13 mouse cellular contexts compared by ENCODE assay signal in the genomic region with DNA sequence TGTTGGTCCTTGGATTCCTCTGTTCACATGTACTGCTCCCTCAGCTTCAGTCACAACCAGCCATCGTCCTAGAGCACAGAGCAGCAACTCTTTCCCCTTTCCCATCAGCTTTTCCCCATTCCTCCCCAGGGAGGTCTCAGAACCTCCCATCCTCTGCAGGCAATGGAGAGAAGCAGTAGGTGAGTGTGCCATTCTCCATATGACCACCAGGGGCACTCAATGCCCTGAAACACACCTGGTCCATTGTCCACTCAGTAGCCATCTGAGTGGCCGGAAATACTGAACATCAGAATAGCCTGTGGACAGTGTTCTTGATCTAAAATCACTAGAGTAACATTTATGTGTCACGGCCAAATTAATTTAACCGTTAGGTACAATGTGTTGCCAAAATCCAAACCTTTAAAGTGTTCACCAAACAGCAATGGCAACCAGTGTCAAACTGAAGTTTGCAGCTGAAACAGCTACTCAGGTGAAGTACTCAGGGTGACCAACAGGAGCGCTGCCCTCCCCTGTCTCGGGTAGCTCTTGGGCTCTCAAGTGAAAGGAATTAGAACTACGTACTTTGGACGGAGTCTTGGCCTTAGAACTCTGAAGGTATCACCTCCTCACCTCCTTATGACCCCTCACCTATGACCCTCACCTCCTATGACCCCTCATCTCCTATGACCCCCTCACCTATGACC. TPM values are rescaled to one million over a fixed set of nuclear protein-coding genes. Genes with fewer than 3 reads are reported as not detected.
DNase-seq lines count a peak whose midpoint lies in the region; ATAC-seq and TF ChIP-seq lines count a peak whose summit lies in the region.
"Had no signal": no experiment of that assay in that cellular context is flagged by ENCODE, and none has a peak within 500 bp of the region (broad histone marks: within the 10 kb centered on the region; RNA-seq: fewer than 3 reads in every experiment).

No protein-coding gene starts in this region.

- ATAC-seq in lung, postnatal 0 days = no peak

- no peak overlapping the region for H3K27ac ChIP-seq in gastrocnemius, adult 2 months
- H3K27ac ChIP-seq in lung, postnatal 0 days (ENCODE audit: low read length) = no peak overlapping the region
- H3K27ac ChIP-seq in bone marrow macrophage, adult 2 months (ENCODE audit: insufficient read depth, low read depth, low read length) = no peak overlapping the region
- H3K27ac ChIP-seq: embryonic facial prominence, embryonic 12.5 days; hindbrain, embryonic 10.5 days; limb, embryonic 15.5 days had no signal

- no peaks in the 10 kb centered on the region for H3K9me3 ChIP-seq in lung, postnatal 0 days (ENCODE audit: low read length)
- H3K9me3 ChIP-seq: embryonic facial prominence, embryonic 12.5 days; hindbrain, embryonic 10.5 days; limb, embryonic 15.5 days had no signal

- DNase-seq in gastrocnemius, adult 2 months = no peak
- DNase-seq in gastrocnemius, postnatal 36 days = no peak
- DNase-seq in lung, postnatal 0 days (ENCODE audit: low spot score) = no peak
- DNase-seq in lung, postnatal 14 days = no peak
- peak; percentile 35 for DNase-seq in retina, embryonic 14.5 days (ENCODE audit: low spot score)
- no peak for DNase-seq in adrenal gland, postnatal 14 days
- DNase-seq in adrenal gland, adult 8-10 months = no peak
- DNase-seq: right cerebral cortex, adult 18-20 months; thymus, adult 18-20 months had no signal

- intact Hi-C loops in gastrocnemius, adult 2 months (cut with DNase I) = no loop called here
- intact Hi-C loops in gastrocnemius, postnatal 36 days (cut with DNase I) = no loop called here

- 79% methylated on average over 8 of the region's 8 CpGs for WGBS in lung, postnatal 0 days

- TF ChIP-seq POLR2A in bone marrow macrophage, adult 2 months (IDR thresholded peaks at IDR 0.05; ENCODE audit: borderline replicate concordance, low read depth, low read length) = no peak

- H3K4me3 ChIP-seq in gastrocnemius, adult 2 months = no peak overlapping the region
- H3K4me3 ChIP-seq in lung, postnatal 0 days (ENCODE audit: low read depth, low read length) = no peak overlapping the region
- no peak overlapping the region for H3K4me3 ChIP-seq in bone marrow macrophage, adult 2 months (ENCODE audit: insufficient read depth, low read length)
- H3K4me3 ChIP-seq: embryonic facial prominence, embryonic 12.5 days; hindbrain, embryonic 10.5 days; limb, embryonic 15.5 days had no signal

- H3K36me3 ChIP-seq in lung, postnatal 0 days (ENCODE audit: insufficient read depth, low read length) = no peaks in the 10 kb centered on the region
- H3K36me3 ChIP-seq: embryonic facial prominence, embryonic 12.5 days; limb, embryonic 15.5 days had no signal

- H3K4me1 ChIP-seq in lung, postnatal 0 days (ENCODE audit: insufficient read depth, low read depth, low read length) = no peaks in the 10 kb centered on the region
- H3K4me1 ChIP-seq in bone marrow macrophage, adult 2 months (ENCODE audit: control insufficient read depth, insufficient read depth, low read length) = peaks cover 14% of the 10 kb centered on the region
- H3K4me1 ChIP-seq: embryonic facial prominence, embryonic 12.5 days; hindbrain, embryonic 10.5 days; limb, embryonic 15.5 days had no signal

- no peaks in the 10 kb centered on the region for H3K27me3 ChIP-seq in lung, postnatal 0 days (replicated peaks; ENCODE audit: insufficient read depth, low read length)
- H3K27me3 ChIP-seq: embryonic facial prominence, embryonic 12.5 days; limb, embryonic 15.5 days had no signal

- TF ChIP-seq EP300 in lung, postnatal 0 days (IDR thresholded peaks at IDR 0.05) = no peak

- no peak overlapping the region for H3K9ac ChIP-seq in lung, postnatal 0 days (replicated peaks; ENCODE audit: low read depth)
- H3K9ac ChIP-seq: embryonic facial prominence, embryonic 12.5 days; limb, embryonic 15.5 days had no signal

- no peak overlapping the region for H3K4me2 ChIP-seq in lung, postnatal 0 days (replicated peaks; ENCODE audit: low read depth, low read length)
- H3K4me2 ChIP-seq: embryonic facial prominence, embryonic 12.5 days; limb, embryonic 15.5 days had no signal

- peak; percentile 46 for TF ChIP-seq CTCF in gastrocnemius, adult 2 months (IDR thresholded peaks at IDR 0.05)
- peak; percentile 64 for TF ChIP-seq CTCF in lung, postnatal 0 days (IDR thresholded peaks at IDR 0.05)
- peak; percentile 39; the same call in 1 of the 2 replicates for TF ChIP-seq CTCF in bone marrow macrophage, adult 2 months (IDR thresholded peaks at IDR 0.05; ENCODE audit: low read depth, low read length)

RNA-seq across cellular contexts. Expression of a gene that starts 17.7 kb away (rescaled TPM):
- under 1 TPM; 0.61 to 0.71 TPM for total RNA-seq in gastrocnemius, adult 2 months (2021)
- 1 to 10 TPM in 1 of 2 experiments, under 1 TPM in 1; 0.87 to 1.1 TPM for total RNA-seq in gastrocnemius, postnatal 36 days (2021)
- polyA plus RNA-seq in lung, postnatal 0 days (2015; fragmentation: Nextera tagmentation; extraction: Ambion mirVana) = 1.8 and 1.9 TPM in 2 replicates
- polyA plus RNA-seq in bone marrow macrophage, adult 2 months (2012; ENCODE audit: insufficient read depth, insufficient read length, missing spikeins) = not detected in 2 replicates
- total RNA-seq in adrenal gland, postnatal 14 days (2021) = 0.33 and 1.6 TPM in 2 replicates
- under 1 TPM in 2 of 4 experiments, not detected in 2; 0.15 to 0.25 TPM for total RNA-seq in adrenal gland, adult 8-10 months (2022)
